Mouse (Mus musculus) testis, postnatal 10 days (tissue): Measurements from ENCODE around the gene Vwce.

Source experiments
- DNase-seq: peaks from one replicate; pipeline ENCODE4 v3.0.0; 2021; ENCODE audit warnings: low spot score

The Vwce gene

GRCm38 (mm10) chr19:10714682-10715475, 80.9 kb downstream of the Vwce start:
- peak; percentile 88 for DNase-seq

DNA sequence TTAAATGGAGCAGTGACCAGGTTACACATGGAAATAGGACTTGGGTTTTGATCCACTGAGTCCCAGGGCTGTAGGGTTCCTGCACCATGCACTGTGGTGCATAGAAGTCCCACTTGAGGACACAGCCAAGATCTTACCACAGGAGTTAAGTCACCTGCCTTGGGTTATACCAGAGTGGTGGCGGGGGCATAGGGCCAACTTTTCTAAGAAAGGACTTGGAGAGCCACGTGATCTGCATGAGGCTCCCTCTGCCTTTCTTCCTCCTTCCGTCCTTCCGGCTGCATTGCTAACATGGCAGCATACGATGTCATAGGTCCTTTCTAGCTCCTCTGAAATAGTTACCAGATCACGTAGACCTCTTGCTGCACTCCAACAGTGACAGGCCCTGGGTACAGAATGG, 81.5 kb downstream of the Vwce start:
- no peak for DNase-seq
